Mouse (Mus musculus) T-cell, adult 2 months (primary cell): ENCODE measurements around the gene Hist1h4m.
A peak's percentile ranks its signal among the peaks of the same experiment; 100 is the strongest.
"Not testable (repeated sequence)": the region's sequence is repeated elsewhere in the genome, so short reads cannot be mapped to it uniquely, and the experiment has no call there.

ENCODE experiments used
- DNase-seq: peaks from one replicate; pipeline ENCODE4 v3.0.0; 2022; ENCODE audit warnings: low spot score

Hist1h4m gene

DNA sequence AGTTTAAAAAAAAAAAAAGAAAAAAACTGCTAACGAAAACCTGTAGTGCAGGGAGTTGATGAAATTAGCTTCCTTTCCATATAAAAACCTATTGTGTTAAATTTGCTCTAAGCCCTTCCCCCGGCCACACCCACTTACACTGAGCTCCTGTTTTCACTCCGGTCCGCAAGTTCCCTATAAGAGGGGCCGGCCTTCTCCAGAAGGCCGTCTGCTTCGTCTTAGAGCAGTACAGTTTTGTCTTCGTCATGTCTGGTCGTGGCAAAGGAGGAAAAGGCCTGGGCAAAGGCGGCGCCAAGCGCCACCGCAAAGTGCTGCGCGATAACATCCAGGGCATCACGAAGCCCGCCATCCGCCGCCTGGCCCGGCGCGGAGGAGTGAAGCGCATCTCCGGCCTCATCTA lies at the start of gene Hist1h4m:
TSS of gene Hist1h4m (plus strand) at position 208 of the 400 bp plus-strand sequence.
- peak; percentile 54 for DNase-seq

- peak; percentile 79 for DNase-seq
Measured at GRCm38 (mm10) chr13:21778814-21779766, 32.5 kb upstream of the Hist1h4m start.

DNA sequence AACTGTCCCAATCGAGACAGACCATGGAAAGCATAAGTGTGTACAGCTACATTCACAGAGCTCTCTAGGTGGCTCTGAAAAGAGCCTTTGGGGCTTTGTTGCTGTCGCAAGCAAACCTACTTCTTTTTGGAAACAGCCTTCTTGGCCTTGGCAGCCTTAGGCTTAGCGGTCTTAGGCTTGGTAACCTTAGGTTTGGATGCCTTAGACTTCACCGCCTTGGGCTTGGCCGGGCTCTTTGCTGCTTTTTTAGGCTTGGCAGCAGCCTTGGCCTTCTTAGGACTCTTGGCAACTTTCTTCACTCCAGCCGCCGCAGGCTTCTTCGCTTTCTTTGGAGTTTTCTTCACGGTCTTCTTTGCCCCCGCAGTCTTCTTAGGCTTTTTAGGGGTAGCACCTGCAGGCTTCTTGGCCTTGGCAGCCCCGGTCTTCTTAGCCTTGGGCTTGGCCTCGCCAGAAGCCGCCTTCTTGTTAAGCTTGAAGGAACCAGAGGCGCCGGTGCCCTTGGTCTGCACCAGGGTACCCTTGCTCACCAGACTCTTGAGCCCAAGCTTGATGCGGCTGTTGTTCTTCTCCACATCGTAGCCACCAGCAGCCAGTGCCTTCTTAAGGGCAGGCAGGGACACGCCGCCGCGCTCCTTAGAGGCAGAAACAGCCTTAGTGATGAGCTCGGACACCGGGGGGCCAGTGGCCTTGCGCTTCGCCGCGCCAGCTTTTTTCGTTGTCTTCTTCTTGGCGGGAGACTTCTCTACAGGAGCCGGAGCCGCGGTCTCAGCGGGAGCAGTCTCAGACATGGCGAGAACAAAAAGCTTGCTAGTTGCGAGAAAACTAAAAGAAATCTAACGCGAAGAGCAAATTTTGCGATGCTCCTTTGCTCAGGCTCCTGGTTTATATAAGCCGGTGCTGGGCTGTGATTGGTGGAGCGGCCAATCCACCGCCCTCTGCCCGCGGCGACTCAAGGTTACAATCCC lies 31.5 kb upstream of the Hist1h4m start, which contains the start of gene Hist1h1b:
TSS of gene Hist1h1b (minus strand) at position 859 of the 965 bp plus-strand sequence.
- peak; percentile 20 for DNase-seq

- DNase-seq: no peak
Measured at GRCm38 (mm10) chr13:21781021-21781555, 30.5 kb upstream of the Hist1h4m start.

GRCm38 (mm10) chr13:21781639-21782038 lies 29.9 kb upstream of the Hist1h4m start:
- DNase-seq: no peak

DNA sequence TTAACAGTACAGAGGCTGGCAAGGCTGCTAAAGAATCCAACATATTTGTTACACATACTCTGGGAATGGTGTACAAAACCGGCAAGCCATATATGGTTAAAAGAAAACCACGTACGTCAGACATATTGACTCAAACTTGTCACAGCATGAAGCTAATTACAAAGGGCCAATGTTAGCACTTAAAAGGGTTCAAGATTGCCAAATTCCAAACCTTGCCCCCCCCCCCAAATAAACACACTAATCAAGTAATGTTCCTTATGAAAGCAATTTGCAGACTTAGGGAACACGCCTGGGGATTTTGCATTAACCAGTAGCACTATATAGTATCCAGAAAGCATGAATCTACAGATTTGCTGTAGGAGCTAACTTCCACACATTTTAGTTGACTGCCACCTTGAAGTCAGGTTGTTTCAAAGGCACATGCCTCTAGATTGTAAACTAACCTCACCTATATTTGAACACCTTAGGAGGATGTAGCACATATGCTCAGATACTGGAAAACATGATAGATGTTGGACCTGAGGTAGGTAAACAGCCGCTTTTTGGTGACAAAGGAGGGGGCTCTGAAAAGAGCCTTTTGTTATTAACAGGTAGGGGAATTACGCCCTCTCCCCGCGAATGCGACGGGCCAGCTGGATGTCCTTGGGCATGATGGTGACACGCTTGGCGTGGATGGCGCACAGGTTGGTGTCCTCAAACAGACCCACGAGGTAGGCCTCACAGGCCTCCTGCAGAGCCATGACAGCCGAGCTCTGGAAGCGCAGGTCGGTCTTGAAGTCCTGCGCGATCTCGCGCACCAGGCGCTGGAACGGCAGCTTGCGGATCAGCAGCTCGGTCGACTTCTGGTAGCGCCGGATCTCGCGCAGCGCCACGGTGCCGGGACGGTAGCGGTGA lies 28.9 kb upstream of the Hist1h4m start:
- not testable (repeated sequence) for DNase-seq

GRCm38 (mm10) chr13:21783255-21783617 lies 28.3 kb upstream of the Hist1h4m start, which contains the start of gene Hist1h3i:
Gene Hist1h3i (minus strand): TSS chr13:21783370.
- DNase-seq: peak; percentile 69

DNA sequence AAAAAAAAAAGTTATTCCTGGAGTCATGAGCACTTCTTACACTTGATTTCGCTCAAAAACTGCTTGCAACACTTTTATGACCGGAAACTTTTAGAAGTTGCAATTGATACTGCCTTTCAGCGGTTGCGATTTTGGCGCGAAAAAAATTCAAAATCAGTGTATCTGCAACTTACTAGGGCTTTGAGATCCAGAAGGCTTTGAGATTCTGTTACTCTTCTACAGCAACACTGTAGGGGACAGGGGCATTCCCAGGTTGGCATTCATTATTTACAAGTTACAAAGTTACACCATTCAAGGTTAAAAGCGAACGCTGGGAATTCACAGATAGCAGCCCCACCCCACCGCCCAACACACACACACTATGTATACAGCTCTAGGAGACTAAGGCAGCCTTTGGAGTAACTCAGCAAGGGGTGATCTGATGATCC lies 27.8 kb upstream of the Hist1h4m start:
- DNase-seq: peak; percentile 50

DNA sequence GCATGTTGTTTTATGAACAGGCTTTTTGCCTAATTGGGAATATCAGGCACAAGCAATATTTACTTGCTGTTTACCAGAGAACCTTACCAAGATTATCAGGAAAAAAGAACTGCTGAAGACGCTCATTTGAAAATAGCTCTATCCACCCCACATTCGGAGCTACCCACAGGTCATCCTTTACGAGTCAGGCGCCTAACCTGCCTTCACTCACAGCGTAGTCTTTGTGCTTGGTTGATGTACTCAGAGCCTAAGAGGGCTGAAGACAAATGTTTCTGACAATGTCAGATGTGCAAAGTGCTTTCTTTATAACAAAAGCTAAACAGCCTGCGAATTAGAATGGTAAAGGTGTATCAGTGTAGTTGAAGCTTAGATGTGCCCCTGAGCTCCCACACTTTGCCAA lies 27.2 kb upstream of the Hist1h4m start:
- no peak for DNase-seq

GRCm38 (mm10) chr13:21786189-21786898 lies 25.2 kb upstream of the Hist1h4m start:
- no peak for DNase-seq

DNA sequence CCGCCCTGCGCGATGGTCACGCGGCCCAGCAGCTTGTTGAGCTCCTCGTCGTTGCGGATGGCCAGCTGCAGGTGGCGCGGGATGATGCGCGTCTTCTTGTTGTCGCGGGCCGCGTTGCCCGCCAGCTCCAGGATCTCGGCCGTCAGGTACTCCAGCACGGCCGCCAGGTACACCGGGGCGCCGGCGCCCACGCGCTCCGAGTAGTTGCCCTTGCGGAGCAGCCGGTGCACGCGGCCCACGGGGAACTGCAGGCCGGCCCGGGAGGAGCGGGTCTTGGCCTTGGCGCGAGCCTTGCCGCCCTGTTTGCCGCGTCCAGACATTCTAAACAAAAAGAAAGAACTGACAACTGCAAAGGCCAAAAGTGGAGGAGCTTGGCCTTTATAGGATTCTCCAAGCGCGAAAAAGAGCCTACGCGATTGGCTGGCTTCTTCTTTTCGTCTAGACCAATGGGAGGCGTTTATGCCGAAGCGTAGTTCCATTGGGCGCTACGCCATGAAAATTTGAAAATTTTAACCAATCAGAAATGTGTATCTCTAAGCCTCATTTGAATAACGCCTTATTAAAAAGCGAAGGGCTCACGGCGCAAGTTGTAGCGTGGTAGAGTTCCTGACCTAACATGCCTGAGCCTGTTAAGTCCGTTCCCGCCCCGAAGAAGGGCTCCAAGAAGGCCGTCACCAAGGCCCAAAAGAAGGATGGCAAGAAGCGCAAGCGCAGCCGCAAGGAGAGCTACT lies 24.5 kb upstream of the Hist1h4m start, which contains the start of the genes Hist1h2an and Hist1h2bp:
TSS of gene Hist1h2an (minus strand) at position 320 of the 731 bp plus-strand sequence.
TSS of gene Hist1h2bp (plus strand) at position 563 of the 731 bp plus-strand sequence.
- DNase-seq: peak; percentile 85

DNA sequence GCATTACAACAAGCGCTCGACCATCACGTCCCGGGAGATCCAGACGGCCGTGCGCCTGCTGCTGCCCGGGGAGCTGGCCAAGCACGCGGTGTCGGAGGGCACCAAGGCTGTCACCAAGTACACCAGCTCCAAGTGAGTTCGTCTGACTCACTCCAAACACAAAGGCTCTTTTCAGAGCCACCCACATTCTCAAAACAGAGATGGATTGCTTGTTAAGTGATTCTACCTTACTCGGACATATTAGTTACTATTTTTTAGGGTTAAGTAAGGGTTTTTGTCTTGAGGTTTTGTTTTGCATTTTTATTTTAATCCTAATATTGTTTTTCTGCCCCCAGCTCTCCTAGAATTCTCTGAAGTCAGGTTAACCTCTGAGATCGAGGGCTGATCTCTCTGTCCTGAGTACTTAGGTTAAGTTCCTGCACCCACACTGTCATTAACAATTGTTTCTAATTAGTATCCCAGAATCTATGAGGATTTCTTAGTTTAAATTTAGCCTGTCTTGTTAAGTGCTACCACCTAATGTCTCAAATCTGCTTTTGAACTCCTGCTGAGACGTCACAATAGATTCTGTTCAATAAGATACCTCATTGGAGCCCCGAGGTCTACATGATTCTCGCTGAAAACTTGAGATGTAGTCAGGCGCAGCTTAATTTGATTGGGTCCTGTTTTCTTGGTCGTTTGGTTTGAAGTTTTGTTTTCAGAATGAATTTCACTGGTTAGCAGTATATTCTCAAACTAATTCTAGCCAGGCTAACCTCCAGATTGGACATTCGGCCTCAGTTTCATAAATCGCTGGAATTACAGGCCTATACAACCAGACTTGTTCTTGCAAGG lies 23.6 kb upstream of the Hist1h4m start:
- DNase-seq: no peak

GRCm38 (mm10) chr13:21789925-21790324 lies 21.6 kb upstream of the Hist1h4m start:
- no peak for DNase-seq

DNA sequence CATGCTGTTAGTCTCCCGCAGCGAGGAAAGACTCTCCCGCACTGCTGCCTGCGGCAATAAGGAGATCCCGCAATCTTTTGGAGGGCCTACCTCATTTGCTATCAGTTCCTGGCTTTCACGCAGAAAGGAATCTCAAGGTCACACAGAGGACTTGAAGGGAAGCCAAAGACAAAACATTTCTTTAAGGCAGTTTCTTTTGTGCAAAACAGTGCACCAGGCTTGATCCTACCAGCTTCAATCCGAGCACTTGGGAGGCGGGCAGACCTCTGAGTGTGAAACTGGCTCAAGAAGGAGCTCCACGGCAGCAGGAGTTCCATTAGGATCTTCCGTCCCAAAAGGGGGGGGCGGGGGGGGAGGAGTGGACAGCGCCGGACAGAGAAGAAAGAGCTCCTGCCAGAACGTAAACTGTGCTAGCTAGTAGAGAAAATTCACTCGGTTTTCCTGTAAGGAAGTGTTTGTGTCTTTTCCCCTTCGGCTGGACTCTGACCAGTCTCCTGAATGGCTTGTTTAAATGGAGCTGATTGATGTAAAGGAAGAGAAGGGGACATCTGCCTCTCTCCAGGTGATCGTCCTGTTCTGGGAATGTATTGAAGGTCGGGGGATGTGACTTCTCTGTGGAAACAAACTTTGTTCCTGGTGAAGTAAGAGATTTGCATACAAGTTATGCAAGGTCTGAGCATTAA lies 20.8 kb upstream of the Hist1h4m start:
- no peak for DNase-seq

GRCm38 (mm10) chr13:21795584-21795983 lies 16.0 kb upstream of the Hist1h4m start:
- DNase-seq: no peak

- not testable (repeated sequence) for DNase-seq
Measured at GRCm38 (mm10) chr13:21797163-21797562, 14.4 kb upstream of the Hist1h4m start.

- not testable (repeated sequence) for DNase-seq
Measured at GRCm38 (mm10) chr13:21803058-21803457, 8.5 kb upstream of the Hist1h4m start.

DNA sequence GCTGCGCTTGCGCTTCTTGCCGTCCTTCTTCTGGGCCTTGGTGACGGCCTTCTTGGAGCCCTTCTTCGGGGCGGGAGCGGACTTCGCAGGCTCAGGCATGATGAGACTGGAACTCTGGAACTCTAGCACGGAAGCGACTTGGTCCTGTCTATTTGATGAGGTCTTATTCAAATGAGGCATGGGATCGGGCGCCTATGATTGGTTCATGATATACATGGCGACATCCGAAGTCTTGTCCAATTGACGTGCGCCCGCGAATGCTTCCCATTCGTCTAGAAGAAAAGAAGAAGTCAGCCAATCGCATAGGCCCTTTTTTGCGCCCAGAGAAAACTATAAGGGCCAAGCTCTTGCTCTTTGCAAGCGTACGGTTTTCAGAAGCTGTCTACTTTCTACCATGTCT lies 1.5 kb upstream of the Hist1h4m start, which contains the start of the genes Hist1h2bq and Hist1h2ao:
TSS of gene Hist1h2bq (minus strand) at position 125 of the 400 bp plus-strand sequence.
TSS of gene Hist1h2ao (plus strand) at position 393 of the 400 bp plus-strand sequence.
- not testable (repeated sequence) for DNase-seq
